Mouse (Mus musculus) lung, postnatal 25 days (tissue): ENCODE data around the gene Gm17332.
"Not testable (repeated sequence)": the region's sequence is repeated elsewhere in the genome, so short reads cannot be mapped to it uniquely, and the experiment has no call there.

Source experiments
- DNase-seq: peaks from one replicate; pipeline ENCODE4 v3.0.0; 2022; ENCODE audit warnings: low spot score

Gene Gm17332

DNA sequence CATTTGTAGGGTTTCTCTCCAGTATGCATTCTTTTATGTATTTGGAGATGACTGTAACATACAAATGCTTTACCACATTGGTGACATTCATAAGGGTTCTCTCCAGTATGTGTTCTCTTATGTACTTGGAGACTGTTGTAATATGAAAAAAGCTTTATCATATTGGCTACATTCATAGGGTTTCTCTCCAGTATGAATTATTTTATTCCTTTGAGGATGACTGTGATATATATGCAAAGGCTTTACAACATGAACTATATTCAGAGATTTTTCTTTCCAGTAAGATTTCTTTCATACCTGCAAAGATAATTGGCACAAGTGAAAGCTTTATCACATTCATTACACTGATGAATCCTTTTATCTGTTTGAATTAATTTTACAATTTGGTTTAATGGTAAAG lies at the start of gene Gm17332:
Gm17332 (minus strand) TSS at position 101 of the 400 bp plus-strand sequence.
- no peak for DNase-seq

DNA sequence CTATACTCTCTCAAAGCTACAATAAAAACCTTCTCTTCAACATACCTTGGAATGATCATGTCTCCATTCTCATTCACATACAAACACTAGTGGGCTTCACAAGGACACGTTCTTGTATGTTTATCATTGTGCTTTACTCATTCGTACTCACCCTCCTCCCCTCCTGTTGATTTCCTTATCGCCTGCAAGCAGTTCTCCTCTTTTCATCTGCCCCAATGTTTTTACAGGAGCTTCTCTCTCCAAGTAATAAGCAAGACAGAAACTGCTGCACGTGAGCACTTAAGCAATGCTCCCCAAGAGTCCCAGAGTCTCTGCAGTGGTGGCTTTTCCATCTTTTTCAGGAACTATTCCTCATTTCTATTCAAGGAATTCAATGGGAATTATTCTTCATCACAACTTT lies 47.7 kb upstream of the Gm17332 start:
- no peak for DNase-seq

DNA sequence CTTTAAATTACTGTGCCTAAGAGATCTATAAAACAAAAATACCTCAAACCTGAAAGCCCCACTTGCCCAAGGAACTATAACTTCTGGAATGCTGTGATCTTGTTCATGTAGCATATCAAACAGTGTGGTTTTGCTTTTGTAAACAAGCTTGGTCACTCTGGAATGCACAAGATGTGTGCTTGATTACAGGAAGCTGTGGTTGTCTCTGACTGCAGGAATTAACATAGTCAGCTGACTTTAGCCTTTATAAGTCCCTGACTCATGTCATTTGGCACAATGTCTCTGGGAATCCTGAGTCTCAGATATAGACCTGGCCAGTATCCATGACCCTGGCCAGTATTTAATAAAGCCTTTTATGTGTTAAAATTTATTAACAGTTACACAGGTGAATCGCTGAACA lies 43.1 kb upstream of the Gm17332 start:
- peak; percentile 7 for DNase-seq

DNA sequence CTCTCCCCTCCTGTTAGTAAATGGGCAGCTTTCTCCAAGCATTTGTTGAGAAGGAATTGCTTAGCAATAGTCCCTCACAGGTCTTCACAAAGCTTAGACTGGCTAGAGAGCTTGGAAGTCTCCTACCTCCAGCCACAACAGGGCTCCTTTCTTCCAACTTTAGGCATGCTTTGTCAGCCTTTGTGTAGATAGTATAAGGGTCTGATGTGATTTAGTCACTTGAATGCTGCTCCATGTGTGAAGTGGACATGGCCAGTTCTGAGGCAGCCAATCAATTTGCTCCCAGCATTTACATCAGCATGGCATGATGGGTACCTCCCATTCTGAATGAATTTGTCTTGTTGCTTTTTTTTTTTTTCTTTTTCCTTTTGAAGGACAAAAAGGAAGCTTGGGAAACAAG lies 35.7 kb upstream of the Gm17332 start:
- DNase-seq: no peak

DNA sequence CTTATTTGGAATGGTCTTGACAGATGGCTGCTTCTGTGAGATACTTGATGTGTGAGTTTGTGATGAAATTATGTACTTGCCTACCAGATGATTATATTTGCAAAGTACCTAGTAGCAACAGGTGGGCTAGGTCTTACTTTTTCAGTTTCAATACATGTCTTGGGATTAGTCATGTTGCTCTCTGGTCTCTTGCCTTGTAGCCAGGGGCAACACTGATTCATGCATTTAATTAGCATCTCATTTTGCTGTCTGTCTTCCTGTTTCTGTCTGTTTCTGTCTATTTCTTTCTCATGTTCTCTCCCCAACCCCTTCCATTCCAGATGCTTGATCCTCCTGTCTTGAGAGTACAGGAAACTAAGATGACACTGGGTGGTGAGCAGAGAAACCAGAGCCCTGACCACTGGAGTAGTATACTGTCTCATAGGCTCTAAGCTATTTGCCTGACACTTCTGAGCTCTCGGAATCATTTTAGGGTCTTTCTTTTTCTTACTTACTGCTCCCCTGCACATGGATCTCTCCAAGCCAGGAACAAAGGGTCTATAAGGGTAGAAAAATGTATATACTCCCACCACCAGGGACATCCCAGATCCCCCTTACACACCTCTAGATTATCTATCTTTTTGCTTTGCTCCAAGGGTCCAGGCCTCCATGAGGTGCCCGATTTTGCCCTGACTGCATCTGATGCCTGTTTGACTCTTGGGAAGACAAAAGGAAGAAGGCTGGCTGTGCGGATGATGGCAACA lies 13.5 kb upstream of the Gm17332 start:
- no peak for DNase-seq

DNA sequence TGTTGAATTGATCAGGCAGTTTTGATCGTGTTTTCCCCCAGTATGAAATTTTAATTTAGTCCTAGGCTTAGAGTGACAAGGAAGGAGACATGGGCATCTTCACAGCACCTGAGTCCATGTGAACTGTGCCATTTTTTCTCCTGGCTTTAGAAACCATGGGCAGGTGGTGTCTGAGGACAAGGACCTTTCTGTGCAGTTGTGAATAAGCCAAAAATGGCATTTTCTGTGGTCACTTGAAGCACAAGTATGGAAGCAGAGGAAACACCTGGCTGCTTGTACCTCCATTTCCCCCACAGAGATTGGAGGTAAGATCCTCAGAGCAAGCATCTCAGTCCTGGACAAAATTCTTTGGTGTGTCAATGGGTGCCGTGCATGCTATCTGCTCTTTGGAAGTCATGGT lies 12.5 kb upstream of the Gm17332 start:
- DNase-seq: no peak

DNA sequence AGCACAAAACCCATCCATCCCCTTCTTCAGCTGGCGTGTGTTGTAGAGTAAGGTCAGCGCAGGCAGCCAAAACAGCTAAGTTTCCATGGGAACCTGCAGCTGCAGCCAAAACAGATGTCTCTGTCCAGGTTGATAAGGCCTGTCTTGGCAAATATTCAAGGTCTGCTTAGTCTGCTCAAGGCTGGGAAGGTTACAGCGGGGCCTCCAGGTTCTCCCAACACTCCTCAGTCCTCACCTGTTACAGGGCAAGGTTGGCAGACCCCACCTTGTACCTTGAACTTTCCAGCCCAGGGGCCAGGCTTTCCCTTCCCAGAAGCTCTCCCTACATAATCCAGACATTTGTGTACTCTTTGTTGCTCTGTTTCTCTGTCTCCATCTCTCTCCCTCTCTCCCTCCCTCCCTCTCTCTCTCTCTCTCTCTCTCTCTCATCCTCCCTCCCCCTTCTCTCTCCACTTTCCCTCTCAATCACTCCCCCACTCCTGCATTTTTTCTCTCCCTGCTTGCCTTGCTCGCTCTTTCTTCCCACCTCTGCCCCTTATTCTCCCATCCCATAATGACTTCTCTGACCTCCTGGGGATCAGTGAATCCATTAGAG lies 12.1 kb downstream of the Gm17332 start:
- peak; percentile 7 for DNase-seq

DNA sequence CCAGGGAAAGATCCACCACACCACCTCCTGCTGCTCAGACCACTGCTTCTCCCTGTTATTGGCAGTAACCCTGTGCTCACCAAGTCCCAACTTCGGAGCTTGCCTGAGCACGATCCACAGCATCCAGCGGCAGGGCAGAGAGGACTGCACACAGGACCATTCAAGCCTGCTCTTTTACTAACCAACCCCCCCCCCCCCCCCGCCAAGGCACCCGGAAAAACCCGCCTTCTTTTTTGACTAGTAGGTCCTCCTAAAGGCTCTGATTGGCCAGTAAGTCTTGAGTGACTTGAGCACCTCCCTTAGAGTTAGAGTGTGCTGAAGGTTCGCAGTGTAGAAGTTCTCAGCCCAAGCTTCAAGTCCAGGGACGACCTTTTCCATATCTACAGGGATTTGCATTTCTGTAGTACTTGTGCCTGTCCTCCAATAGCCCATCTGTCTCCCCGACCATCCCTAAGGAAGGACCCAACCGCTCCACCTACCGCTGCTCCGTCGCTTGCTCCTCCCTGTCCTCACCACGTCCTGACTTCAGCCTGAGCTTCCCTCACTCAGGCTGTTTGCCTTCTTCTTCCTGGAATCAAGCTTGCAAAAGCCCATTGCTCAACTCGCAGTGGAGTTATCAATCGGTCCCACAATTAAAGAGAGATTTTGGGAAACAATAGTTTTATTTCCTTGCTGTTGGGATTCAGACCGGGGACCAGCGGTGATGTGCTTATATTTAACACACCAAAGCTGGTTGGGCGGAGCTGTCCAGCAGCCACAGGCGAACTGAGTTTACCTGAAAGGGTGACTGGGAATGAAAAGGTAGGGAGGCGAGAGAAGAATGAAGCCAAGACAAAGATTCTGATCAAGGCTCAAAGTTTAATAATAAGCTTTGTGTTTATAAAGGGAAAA lies 12.9 kb downstream of the Gm17332 start:
- DNase-seq: no peak

DNA sequence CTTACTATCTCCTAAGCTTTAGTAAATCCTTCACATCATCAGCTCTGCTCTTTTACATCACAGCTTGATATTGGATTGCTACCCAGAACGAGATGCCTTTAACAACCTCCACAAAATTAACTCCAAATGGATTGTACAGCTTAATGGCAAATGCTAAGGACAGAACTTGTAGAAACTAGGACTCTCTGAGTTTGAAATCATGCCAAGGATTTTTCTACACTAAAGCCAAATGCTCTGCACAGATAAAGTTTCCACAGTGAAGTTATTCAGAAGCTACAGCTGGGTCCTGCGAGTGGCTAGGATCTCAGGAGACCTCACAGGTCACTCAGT lies 13.5 kb downstream of the Gm17332 start:
- DNase-seq: no peak

DNA sequence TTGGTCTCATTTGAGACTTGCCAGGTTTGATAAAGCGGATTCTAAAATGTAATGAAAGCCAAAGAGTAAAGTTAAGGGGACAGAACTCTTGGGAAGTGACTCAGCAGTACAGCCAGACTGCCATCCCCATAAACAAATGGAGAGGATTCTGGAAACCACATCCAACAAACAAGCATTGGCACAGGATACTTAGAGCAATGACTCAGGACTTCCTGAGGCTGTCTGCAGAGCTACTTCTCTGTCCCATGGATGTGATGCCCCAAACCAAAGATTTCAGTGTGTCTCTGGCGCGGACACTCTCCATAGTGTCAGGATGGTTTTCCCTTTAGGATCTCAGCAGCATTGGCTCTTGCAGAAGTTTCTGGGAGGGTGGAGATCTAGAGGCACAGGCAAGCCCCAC lies 25.2 kb downstream of the Gm17332 start:
- no peak for DNase-seq

DNA sequence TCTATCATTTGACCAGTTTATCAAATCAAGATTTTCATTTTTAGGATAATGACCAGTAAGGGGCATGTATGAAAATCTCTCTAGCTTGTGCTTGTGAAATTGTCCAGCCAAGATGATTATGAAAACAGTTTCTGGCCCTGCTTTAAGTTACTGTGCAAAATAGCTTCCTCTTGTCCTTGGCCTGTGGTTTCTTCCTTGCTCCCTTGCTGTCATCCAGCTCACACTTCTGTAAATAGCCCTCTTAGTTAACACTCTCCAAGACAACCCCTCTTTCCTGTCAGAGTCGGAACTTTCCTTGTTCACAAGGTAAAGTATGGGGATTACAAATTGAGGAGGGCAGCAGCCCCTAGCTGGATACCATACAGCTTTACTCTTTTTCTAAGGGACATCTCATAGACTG lies 43.9 kb downstream of the Gm17332 start:
- not testable (repeated sequence) for DNase-seq

DNA sequence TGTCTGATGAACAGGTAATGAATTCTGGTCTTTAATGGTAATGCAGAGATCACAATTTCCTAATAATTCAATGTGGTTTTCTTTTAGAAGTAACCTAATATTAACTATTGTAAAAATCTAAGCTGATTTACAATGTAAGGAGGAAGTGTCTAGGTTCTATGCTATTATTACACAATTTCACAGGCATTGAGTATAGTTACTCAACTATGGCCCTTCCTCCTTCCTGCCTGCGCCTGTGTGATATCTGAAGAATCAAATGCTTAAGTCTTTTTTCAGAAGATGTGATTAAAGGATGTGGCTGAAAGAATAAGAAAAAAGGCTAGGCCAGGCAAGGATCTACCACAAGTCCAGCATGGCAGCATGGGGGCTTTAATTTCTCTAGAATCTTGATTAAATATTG lies 47.4 kb downstream of the Gm17332 start:
- not testable (repeated sequence) for DNase-seq

DNA sequence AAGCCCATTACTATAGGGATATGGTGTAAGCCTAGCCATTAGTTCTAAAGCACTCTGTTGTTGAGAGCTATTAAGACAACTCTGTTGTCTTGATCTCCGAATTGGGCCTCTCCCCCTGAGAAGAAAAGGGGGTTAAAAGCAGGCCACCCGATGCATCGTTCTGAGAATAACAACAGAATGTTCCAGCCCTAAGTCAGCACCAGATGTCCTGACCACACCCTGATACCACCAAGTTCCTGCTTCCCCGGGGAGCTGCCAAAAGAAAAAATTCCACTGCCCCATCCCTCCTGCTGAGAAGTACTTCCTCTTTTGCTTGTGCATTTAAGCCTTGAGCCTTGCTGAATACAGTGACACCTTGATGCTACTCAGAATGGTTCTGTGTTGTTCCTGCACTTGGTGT lies 48.5 kb downstream of the Gm17332 start:
- not testable (repeated sequence) for DNase-seq
